Mouse (Mus musculus) kidney, adult 2 months (tissue): ENCODE measurements at regions not wholly inside any gene's neighbourhood (a gene's known extent, or its start where the extent isn't known, plus 50 kb on each side); places are given as distances from the start of the nearest gene placed in this dataset.

Experiments
- CTCF ChIP-seq: fragments of 200-500 bp; conservative IDR thresholded peaks from 2 replicates; pipeline ENCODE4 v1.5.1; 2011; ENCODE audit warnings: low read depth, mild to moderate bottlenecking, control low read depth, low read length, moderate library complexity, mixed read lengths; ENCODE audit not compliant: insufficient read depth, insufficient read length
- POLR2A ChIP-seq: fragments of 200-500 bp; IDR thresholded peaks from one replicate; pipeline ENCODE4 v1.6.1; 2011; ENCODE audit warnings: low read depth, low read length, control low read depth

GRCm38 (mm10) chr17:81878136-81878535 lies 140.0 kb upstream of the Slc8a1 start:
- TF ChIP-seq POLR2A (no peak), CTCF (no peak)
